Mouse (Mus musculus) central nervous system, embryonic 18 days (tissue): Measurements from ENCODE around the gene Gnb1. TPM values are rescaled to one million over a fixed set of nuclear protein-coding genes. Genes with fewer than 3 reads are reported as not detected.

Source experiments
- polyA plus RNA-seq: library from polyadenylated mRNA; depleted of rRNA; stranded (reverse); fragments of >200 nt; gene quantifications from 2 replicates; pipeline ENCODE4 v1.2.3, GENCODE M21; 2012; rRNA removed

Gnb1 gene
- polyA plus RNA-seq = 962 and 1,024 TPM in 2 replicates

DNA sequence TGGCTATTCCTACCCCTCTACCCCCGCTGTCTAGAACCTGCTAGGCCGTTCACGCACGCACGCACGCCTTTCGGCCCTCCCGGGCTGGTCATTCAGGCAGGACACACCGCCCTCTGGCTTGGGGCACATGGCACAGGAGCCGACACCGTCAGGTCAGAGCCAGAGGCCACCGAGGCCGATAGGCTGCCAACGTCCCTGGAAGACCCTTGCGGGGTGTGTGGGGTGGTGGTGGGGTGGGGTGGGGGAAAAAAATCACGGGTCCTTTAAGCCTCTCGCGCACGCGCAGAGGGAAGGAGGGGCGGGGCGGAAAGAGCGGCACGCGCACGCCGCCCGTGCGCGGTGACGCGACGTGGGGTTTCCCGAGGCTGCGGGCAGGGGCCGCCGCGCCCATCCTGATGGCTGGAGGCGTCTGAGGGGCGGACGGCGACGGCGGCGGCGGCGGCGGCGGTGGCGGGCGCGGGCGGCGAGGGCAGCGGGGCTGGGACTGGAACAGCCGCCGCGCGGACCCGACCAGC, at the start of gene Gnb1:
Gene Gnb1 (plus strand): TSS at position 372 of the 515 bp plus-strand sequence.

DNA sequence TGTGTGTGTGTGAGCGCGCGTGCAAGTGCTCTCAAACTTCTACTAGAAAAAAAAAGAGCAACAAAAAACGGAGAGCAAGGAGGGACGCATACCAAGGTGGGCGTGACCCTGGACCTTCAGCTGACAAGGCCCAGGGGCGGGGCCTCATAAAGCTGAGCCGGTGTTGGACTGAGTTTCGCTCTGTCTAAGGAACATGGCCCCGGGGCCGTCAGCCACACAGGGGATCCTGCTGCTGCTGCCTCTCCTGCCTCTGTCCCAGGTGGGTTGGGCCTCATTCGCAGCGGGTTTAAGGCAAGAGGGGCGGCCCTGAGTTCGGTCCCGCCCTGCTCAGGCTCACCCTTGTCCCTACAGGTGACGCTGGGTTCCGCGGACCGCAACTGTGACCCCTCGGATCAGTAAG, 22.2 kb upstream of the Gnb1 start, which contains the start of gene Tmem52:
Gene Tmem52 (plus strand): TSS at position 163 of the 400 bp plus-strand sequence.

DNA sequence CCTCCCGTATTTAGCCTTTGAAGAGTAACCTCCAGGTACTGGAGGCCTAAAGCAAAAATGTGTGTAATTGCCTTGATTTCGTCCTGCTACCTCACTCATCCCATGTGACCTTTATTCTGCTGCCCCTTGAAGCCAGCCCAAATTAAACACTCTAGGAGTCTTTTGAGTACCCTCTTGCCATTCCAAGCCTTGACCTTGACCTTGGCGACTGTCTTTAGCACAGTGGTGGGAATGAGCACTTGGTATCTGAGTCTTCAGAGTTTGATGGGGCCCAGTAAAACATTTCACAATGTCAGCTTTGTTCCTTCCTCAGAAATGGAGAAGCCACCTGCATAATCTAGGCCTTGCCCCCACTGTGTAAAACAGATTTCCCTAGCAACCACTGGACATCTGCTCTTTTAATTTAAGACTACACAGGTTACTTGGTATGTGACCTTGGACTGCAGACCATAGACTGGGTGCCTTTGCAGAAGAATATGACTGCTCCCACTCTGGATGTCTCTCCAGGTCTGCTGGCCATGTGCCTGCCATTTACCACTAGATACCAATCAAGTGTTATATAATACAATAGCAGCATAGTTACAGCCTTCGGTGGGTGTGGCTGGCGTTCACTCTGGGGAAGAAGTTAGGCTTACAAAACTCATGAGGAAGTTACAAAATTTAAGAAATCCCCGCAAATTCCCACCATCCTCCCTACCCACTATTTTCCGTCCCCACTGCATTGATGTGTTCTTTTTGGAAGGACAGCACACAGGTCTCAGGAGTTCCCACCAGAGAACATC, 70.7 kb downstream of the Gnb1 start, which contains the start of gene Nadk:
Gene Nadk (plus strand): TSS at position 718 of the 782 bp plus-strand sequence.

DNA sequence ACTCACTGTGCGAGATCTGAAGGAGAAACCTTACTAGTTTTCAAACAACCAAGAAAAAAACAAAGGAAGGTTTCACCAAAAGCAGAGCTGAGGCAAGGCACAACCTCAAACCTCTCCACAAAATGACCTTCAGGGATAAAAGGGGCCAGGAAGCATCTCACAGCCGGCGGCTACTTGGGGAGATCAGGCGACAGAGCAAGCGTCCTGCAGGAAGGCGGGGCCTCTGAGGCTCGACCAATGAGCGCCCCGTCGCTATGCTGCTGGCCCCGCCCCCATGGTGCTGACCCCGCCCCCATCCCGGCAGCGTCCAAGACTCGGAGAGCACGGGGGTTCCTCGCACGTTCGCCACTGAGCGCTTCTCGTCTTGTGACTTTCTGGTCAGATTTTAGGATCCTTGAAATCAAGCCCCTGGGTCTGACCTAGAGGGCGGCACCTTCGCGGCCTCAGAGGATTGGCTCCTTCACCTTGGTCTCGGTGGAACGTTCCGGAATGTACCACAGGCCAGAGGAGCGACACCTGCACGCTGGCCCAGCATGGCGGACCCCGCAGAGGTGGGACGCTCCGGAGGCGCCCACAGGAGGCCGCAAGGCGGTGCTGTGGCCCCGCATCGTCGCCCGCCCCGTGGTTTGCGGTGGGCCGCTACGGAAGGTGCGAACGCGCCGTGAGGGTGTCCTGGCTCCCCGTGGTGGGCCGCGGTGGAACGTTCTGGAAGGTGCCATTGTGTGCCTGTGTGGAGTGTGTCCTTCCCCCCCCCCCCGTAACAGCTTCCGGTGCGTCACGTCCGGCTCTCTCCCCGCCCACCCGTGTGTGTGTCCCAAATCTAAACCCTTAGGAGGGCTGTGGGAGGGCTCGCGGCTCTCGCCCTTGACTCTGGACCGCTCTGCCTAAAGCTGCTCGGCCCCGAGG, 110.2 kb downstream of the Gnb1 start, which contains the start of gene Slc35e2:
Gene Slc35e2 (plus strand): TSS at position 326 of the 906 bp plus-strand sequence.

Other genes starting within 250 kb of the Gnb1 start
- 61.7 and 66.4 TPM in 2 replicates for gene Faap20, start 241.6 kb upstream of the Gnb1 start, polyA plus RNA-seq
- gene Prkcz, start 130.0 kb upstream of the Gnb1 start, polyA plus RNA-seq = 104 and 111 TPM in 2 replicates
- gene Gabrd, start 93.2 kb upstream of the Gnb1 start, polyA plus RNA-seq = 4.1 and 4.6 TPM in 2 replicates
- 5.9 and 6.7 TPM in 2 replicates for gene Cfap74, start 82.2 kb upstream of the Gnb1 start, polyA plus RNA-seq
- 0.22 and 0.84 TPM in 2 replicates for gene Tmem52, start 22.2 kb upstream of the Gnb1 start, polyA plus RNA-seq
- gene Nadk, start 71.0 kb downstream of the Gnb1 start, polyA plus RNA-seq = 89.3 and 90.4 TPM in 2 replicates
- 14.9 and 15.4 TPM in 2 replicates for gene Slc35e2, start 110.1 kb downstream of the Gnb1 start, polyA plus RNA-seq
- gene Cdk11b, start 133.5 kb downstream of the Gnb1 start, polyA plus RNA-seq = 41.9 and 42.1 TPM in 2 replicates
- gene Gm10563, start 154.0 kb downstream of the Gnb1 start, polyA plus RNA-seq = not detected in 2 replicates
- gene Mmp23, start 162.0 kb downstream of the Gnb1 start, polyA plus RNA-seq = 8.0 and 10.5 TPM in 2 replicates
- 122 and 127 TPM in 2 replicates for gene Mib2, start 177.8 kb downstream of the Gnb1 start, polyA plus RNA-seq
- gene Fndc10, start 203.0 kb downstream of the Gnb1 start, polyA plus RNA-seq = 28.7 and 30.8 TPM in 2 replicates
- 121 and 133 TPM in 2 replicates for gene Ssu72, start 213.4 kb downstream of the Gnb1 start, polyA plus RNA-seq
- gene Tmem240, start 243.4 kb downstream of the Gnb1 start, polyA plus RNA-seq = 53.0 and 58.0 TPM in 2 replicates